Mouse (Mus musculus) left cerebral cortex, adult 11 months (tissue): Measurements from ENCODE around the gene Ctdnep1.

Source experiments
- DNase-seq: peaks from one replicate; pipeline ENCODE4 v3.0.0; 2022; ENCODE audit warnings: low spot score

Gene Ctdnep1

GRCm38 (mm10) chr11:69983377-69983776 is 2.4 kb downstream of the Ctdnep1 start:
- no peak for DNase-seq

DNA sequence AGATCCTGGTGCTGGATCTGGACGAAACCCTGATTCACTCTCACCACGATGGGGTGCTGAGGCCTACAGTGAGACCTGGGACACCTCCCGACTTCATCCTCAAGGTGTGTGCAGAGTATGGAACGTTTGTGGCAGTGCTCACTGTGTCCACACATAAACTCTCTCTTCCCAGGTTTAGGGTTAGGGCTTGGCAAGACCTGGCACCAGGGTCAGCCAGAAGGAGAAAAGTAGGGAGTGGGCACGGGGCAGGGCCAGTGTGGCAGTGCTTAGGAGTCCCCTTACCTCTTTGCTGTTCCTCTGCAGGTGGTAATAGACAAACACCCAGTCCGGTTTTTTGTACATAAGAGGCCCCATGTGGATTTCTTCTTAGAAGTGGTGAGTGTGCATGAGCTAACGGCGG is 3.5 kb downstream of the Ctdnep1 start:
- no peak for DNase-seq

DNA sequence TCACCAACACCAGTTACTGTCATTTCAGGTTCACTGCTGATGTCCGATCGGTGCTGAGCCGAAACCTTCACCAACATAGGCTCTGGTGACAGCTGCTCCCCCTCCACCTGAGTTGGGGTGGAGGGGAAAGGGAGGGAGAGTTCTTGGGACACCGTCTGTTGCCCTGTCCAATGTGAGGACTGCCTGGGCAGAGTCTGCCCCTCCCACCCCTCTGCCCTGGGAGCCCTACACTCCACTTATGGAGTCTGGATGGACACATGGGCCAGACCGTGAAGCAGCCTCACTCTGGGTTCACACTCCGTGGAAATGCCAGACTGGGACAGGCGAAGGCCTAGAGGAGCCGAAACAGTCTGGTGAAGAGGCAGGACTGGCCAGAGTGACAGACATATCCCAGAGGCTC is 9.0 kb downstream of the Ctdnep1 start:
- DNase-seq = no peak

- peak; percentile 93 for DNase-seq
Observed at GRCm38 (mm10) chr11:69990850-69991691, 10.1 kb downstream of the Ctdnep1 start, which contains the start of gene Gabarap. Gene Gabarap (plus strand): TSS chr11:69991143.

- no peak for DNase-seq
Observed at GRCm38 (mm10) chr11:69991711-69992110, 10.8 kb downstream of the Ctdnep1 start.

- no peak for DNase-seq
Observed at GRCm38 (mm10) chr11:69992396-69992795, 11.4 kb downstream of the Ctdnep1 start.

DNA sequence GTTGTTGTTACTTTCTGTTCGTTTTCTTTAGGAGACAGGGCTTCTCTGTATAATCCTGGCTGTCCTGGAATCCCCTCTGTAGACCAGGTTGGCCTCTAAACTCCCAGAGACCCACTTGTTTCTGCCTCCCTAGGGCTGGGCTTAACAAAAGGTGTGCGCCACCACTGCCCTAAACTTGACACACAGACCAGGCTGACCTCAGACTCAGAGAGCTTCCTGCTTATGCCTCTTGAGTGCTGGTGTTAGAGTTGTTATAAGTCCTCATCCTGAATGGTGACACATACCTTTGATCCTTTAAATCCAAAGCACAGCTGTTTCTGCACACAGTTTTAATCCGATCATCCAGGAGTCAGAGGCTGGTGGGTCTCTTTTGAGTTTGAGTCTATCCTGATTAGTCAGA is 12.0 kb downstream of the Ctdnep1 start:
- no peak for DNase-seq

- no peak for DNase-seq
Observed at GRCm38 (mm10) chr11:69994401-69995090, 13.6 kb downstream of the Ctdnep1 start.

DNA sequence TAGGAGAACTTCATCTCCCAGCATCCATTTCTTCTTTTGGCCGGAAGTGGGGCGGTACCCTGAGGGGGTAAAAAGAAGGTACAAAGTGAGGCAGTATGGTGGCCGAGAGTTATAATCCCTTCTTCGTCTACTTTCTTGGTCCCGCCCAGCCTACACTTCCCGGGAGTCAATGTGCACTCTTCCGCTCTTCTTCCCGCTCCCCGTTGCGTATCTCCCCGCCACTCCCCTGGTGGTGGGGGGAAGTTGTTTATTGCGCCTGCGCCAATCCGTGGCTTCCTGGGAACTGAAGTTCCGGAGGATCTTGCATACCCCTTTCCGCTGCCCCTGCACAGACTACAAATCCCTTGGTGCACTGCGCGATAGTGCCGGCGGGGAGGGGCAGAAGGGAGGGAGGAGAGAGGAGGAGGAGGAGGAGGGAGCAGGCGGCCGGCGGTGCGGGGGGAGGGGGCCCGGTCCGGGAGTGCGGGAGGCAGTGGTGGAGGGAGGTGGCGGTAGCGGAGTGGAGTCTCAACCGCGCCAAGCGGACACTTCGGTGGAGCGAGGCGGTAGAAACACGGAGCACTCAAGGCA is 14.5 kb downstream of the Ctdnep1 start, which contains the start of gene Phf23:
TSS of gene Phf23 (plus strand) at position 387 of the 570 bp plus-strand sequence.
- DNase-seq = peak; percentile 97

GRCm38 (mm10) chr11:69996161-69997061 is 15.5 kb downstream of the Ctdnep1 start:
- DNase-seq = no peak

- peak; percentile 72 for DNase-seq
Observed at GRCm38 (mm10) chr11:69997070-69997509, 16.1 kb downstream of the Ctdnep1 start.

- DNase-seq = no peak
Observed at GRCm38 (mm10) chr11:69998567-69999491, 17.9 kb downstream of the Ctdnep1 start.

DNA sequence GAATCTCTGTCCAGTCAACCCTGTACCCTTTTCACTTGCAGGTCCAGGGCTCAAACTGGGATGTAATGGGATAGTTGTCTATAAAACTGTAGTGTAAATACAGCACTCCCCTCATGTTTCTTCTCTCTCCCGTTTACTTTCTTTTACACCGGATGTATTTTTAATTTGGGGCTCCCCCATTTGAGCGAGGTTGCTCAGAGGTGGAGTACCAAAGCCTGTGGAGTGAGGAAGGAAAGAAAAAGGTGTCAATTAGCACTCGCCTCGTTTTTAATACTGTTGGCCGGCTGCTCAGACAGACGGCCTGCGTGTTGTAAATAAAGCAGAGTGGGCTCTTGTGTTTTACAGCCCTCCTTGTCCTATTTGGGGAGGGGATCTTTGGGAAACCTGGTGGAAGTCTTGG is 18.7 kb downstream of the Ctdnep1 start:
- DNase-seq = no peak

GRCm38 (mm10) chr11:70000396-70000898 is 19.5 kb downstream of the Ctdnep1 start, which contains the start of gene Dvl2:
Gene Dvl2 (plus strand): TSS chr11:70000595.
- DNase-seq = peak; percentile 90

DNA sequence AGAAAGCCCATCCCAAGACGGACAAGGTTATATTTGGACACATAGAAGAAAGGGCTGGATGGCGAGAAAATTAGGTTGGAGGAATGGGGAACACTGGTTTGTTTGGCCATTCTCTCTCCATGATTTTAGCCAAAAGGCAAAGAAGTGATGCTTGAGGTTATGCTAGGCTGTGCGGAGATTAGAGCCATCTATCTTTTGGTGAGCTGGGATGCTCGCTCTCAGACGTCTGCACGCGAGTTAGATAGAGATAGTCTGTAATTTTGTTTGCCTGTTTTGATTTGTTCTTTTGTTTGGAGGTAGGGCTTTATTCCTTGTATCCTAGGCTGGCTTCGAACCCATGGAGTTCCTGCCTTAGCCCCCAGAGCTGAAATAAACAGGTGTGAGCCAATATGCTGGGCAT is 20.2 kb downstream of the Ctdnep1 start:
- no peak for DNase-seq

- DNase-seq = no peak
Observed at GRCm38 (mm10) chr11:70001865-70002264, 20.9 kb downstream of the Ctdnep1 start.

DNA sequence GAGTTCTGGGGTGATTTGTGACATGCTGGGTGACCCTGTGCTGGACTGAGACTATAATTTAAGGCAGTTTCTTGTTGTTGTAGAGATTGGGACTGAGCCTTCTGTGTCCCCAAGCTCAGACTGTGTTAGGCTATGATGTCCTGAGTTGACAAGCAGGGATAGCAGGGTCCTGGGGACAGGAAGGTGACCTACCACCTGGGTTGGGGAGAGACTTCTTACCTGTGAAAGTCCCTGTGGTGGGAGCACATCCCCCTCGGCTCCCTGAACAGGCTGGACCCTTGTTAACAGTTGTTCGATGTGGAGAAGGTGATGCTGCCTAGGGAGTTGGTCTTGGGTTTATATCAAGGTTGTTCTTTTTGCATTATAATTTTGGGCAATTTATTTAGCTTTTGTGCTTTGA is 21.5 kb downstream of the Ctdnep1 start:
- DNase-seq = no peak

DNA sequence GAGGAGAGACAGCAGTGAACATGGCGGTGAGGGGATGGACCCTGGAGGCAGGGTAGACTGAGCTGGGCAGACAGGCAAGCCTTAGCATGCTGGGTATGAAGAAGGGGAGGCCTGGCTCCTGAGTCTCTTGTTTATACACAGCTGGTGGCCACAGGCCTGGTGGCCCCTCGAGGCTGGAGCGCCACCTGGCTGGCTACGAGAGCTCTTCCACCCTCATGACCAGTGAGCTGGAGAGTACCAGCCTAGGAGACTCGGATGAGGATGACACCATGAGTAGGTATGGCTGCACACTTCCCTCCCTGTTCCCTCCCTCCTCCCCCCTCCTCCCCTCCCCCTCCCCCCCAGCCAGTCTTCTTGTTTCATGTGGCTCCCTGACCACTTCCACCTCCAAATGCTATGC is 24.6 kb downstream of the Ctdnep1 start:
- no peak for DNase-seq

DNA sequence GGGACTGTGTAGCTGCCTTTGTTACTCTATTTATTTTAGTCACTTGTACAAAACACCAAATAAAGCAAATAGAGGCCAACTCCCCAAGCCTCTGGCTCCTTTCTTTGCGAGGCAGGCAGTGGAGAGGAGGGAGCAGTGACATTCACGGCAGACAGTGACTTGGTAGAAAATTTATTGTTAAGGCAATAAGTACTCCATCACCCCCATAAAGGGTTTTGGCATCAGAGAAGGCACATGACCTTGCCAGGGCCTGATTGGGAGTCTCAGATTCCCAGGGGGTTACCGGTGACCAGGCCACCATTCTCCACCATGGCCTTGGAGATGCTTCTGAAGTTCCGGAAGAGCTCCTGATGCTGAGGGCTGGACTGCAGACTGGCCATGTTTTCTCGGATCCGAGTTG is 29.1 kb downstream of the Ctdnep1 start:
- no peak for DNase-seq

- DNase-seq = no peak
Observed at GRCm38 (mm10) chr11:70010548-70010947, 29.6 kb downstream of the Ctdnep1 start.
